Mouse (Mus musculus) spleen, postnatal 10 days (tissue): ENCODE results near the gene Smad6.
A peak's percentile ranks its signal among the peaks of the same experiment; 100 is the strongest.

Experiments used
- DNase-seq, 2 experiments: peaks; one replicate each; pipeline ENCODE4 v3.0.0; 2021 to 2022; ENCODE audit warnings: low spot score in 2 of 2

The Smad6 gene

DNA sequence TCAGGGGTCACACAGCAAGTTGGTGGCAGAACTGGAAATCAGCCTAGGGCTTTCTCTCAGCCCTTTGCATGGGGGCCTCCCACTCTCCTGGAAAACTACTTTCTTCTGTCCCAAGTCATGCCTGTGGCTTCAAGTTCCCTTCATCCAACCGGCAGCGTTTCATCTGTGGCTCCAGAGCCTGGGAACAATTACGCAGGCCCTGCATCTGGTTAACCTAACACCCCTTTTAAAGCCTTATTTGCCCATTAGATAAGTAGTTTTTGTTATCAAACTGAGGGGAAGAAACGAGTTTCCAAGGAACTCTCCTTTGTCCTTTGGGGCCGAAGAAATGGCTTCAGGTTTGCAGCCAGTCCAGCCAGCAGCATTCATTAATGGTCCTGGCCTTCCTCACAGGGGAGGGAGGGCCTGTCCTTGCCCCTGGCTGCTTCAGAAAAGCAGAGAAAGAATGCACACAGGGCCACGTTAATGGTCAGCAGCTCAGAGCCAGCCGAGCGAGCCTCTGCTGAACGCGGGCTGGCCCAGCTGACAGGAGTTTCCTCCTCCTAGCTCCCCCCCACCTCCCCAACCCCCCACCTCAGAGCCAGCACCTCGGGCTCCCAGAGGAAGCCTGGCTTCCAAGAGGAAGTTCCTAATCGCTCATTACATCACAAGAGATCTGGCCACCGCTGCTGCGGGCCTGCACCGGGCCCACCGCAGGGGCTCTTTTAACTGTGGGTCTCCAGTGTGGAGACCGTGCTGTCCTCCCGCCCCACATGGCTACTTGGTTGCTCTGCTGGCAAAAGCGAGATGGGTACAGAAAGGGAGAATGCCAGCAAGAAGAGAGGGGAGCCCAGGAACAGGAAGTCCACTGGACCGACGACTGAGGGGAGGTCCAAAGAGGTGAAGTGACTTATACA, 61.7 kb downstream of the Smad6 start:
- no peak for DNase-seq

DNA sequence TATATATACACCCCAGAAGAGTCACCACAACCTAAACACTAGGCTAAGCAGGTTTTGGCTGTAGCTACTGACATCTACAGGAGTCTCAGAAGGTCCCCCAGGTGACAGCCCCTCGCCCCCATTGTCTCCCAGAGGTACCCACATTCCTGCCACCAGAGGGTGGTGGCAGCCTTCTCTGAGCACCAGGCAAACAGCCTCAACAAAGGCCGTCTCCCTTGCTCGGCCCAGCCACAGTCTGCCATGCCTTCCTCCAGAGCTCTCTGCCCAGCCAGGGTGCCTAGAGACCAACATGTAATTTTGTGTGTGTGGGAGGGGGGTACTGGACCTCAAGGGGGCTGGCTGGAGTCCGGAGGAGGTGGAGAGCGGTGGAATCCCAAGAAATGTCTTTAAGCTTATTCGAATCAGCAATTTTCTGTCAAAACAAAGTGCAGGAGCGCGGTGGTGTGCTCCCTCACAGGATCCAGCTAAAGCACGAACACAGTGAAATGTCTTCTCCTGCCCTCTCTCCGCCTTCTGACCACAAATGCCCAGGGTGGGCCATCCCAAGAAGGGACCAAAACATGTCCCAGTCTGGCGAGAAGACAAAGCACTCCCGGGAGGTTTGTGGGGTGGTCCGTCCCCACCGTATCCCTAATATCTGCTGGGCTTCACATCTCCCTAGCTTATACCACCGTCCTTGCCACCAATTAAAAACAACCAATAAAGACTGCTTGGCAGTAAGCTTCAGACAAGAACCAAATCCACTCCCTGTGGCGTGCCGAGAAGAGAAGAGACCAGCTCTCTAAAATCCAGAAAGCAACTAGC, 62.5 kb downstream of the Smad6 start:
- no peak for DNase-seq

DNA sequence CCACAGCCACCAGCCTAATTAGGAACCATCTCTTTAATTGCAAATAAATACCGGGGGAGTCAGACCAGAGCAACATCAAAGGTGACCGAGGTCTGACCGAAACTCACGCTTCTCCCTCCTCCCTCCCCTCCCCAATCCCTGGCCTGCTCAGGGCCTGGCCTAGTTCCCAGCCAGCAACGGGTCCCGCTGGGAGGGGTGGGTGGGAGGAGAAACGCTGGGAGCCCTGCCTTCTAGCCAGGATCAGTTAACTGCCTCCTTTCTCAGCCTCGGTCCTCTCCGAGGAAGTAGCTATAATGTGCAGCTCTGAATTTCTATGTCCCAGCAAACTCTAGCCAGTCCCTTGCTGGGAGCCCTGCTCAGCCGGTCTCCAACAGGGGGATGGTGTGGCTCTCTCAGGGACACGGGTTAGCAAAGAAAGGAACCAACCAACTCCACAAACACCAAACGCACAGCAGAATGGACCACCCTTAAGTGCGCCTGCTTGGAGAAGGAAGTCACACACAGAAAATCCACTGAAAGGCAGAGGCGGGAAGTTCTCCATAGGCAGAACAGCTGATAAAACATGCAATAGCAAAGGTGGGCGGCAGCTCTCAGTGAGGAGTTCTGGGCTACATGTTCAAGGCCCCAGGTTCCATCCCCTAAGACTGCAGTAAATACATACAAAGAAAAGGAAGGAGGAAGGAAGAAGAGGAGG, 63.4 kb downstream of the Smad6 start:
- no peak for DNase-seq

GRCm38 (mm10) chr9:63957647-63958185, 64.1 kb downstream of the Smad6 start:
- no peak for DNase-seq

GRCm38 (mm10) chr9:63956052-63956451, 65.8 kb downstream of the Smad6 start:
- peak; percentile 41 to 81 for DNase-seq

- DNase-seq: no peak
Measured at GRCm38 (mm10) chr9:63953691-63954090, 68.2 kb downstream of the Smad6 start.

DNA sequence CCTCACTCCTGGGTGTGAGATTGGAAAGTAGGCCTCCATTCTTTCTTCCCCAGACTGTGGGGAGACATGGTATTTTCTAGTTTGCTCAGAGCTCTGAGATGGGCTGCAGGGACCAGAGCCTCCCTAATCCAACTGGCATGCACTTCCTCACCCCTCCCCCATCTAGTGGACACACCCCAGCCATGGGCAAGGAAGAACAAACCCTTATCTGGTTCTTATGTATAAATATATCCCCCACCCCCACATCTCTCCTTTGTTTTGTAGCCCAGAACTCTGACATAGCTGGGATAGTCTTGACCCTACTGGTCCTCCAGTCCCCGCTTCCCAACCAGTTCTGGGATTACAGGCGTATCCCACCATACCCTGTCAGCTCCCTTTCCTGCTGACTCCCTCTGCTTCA, 69.3 kb downstream of the Smad6 start:
- DNase-seq: no peak

DNA sequence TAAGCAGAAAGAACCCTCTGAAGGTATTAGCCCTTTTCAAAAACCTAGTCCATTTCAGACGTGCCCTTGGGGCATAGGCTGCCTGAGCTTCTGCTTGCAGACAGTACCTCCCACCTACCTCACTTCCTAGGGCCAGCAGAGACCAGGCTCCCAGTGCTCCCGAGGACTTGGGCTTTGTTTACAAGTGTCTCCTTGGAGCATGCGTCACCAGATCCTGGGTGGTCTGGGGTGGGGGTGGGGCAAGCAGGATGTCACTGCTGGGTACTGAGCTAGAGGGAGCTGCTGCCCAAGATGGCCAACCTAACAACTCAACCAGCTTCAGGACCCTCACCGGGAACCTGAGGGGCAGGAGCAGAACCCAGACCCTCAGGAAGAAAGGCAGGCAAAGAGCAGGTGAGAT, 71.5 kb downstream of the Smad6 start:
- no peak for DNase-seq

- no peak for DNase-seq
Measured at GRCm38 (mm10) chr9:63949393-63949792, 72.5 kb downstream of the Smad6 start.

- no peak for DNase-seq
Measured at GRCm38 (mm10) chr9:63942608-63942982, 79.3 kb downstream of the Smad6 start.

DNA sequence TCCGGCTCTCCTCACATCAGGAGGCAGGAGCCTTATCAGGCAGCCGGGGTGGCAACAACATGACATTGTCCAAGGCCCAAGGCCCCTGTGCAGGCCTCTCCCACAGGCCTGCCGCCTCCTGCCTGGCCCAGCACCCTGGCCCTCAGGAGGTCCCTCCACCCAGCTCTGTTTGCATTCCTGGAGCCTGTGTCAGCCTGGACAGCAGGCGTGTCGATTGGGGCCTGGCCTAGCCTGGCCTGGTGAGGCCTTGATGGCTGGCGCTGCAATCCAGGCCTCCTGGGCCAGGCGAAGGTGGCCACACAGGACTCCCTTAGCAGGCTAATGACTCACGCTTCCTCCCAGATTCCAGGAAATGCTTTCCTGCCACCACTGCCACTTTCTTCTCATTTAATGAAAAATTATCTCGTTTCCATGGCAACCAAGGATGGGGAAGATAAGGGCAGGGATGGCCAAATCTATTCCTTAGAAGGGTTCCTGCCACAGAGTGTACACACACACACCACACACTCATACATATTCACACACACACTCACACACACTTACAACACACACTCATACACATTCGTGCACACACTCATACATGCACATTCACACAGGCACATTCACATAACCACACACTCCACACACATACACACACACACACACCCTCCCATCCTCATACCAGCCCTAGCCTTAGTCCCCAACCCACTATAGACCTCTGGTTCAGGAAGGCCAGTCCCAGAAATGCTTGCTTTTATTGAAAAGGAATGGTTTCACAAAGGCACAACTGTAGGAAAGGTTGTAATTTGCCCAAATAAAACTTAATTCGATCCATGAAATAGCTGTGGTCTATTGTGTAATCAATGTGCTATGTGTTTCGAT, 79.9 kb downstream of the Smad6 start:
- DNase-seq: no peak

DNA sequence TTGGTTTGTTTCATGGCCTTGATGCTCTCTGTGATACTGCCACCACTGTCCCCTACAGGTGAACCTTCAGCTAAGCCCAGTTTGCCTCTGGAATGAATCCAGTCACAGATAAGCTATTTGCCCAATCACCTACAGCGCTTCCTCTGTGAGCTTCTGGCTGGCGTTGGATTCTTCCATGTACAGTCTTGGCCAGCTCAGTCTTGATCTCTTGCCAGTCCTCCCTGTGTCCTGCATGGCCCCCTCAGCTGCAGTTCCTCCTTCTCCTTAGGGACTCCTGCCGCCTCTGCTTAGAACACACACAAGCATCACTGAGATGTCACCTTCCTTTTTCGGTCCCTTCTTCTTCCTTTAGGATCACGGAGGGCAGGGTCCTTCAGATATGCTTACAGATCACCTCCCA, 85.6 kb downstream of the Smad6 start:
- DNase-seq: no peak

DNA sequence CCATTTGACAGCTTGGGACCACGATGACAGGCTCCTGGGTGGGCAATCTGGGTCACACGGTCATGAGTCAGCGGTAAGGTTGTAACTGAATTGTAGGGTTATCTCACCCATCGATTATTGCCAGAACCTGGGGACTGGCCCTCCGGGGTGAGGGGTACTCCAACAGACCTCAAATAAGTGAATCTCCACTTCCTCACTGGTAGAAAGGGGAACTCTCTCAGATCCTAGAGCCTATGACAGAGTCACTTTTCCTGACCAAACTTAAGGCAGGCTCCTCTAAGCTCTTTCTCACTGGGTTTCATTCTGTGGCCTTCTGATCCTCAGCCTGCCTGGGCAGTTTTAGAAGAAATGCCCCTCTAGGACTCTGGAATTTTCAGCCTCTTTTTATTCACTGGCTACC, 88.8 kb downstream of the Smad6 start:
- DNase-seq: no peak

- DNase-seq: no peak
Measured at GRCm38 (mm10) chr9:63927340-63928049, 94.4 kb downstream of the Smad6 start.

DNA sequence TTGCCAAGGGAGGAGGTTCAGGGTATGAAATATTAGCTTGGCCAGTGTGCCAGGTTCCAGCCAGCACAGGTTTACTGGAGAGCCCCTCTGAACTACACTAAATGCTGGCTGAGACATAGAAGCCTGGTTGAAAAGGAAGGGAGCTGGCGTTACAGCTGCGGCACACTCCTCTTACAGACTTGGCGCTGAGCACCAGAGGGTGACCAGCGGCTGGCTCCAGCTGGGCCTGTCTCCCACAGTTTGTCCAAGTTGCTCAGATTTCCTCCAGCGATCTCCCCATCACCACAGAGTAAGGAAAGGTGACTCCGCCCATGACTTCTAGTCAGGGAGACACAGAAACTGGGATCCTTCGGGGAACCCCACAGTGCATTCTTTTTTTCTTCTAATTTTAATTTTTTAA, 95.5 kb downstream of the Smad6 start:
- DNase-seq: no peak

DNA sequence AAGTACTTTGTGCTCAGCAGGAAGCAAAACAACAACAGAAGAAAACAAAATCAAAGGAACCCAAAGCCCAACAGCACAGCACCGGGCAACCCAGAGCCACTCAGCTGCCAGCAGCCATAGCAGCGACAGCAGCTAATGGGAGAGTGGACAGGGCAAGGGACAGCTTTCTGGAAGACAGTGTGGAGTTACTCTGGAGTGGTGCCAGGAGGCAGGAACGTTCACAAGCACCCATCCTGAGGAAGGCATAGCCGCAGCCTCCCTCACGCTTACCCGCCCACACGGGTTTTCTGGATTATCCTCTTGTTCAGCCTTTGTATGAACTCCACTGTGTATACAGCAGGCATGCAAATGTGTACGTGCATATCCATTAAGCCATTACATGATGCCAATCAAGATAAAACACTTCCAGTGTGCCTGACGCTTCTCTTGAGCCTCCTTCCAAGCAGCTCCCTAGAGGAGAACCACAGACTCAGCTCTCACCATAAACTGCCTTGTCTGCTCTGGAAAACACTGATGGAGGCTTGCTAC, 98.6 kb downstream of the Smad6 start:
- DNase-seq: no peak

- DNase-seq: no peak
Measured at GRCm38 (mm10) chr9:63919708-63920107, 102.2 kb downstream of the Smad6 start.

GRCm38 (mm10) chr9:63919001-63919555, 102.8 kb downstream of the Smad6 start:
- no peak for DNase-seq

DNA sequence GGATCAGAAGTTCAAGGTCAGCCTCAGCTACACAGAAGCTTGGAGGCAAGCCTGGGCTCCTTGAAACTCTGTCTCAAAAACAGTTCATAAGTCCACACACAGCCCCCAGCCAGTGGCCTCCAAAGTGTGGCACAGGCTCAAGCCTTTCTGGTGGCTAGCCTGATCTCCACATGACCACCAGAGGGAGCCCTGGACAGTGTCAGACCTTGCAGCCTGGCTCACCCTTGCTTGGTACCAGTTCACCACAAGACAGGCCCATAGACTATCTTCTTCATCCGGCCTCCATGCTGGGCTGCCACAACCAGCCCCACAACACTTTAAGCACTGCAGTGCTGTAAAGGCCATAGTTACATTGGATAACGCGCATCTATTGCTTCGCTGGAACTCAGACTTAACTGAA, 103.6 kb downstream of the Smad6 start:
- peak; percentile 36 to 80 for DNase-seq

DNA sequence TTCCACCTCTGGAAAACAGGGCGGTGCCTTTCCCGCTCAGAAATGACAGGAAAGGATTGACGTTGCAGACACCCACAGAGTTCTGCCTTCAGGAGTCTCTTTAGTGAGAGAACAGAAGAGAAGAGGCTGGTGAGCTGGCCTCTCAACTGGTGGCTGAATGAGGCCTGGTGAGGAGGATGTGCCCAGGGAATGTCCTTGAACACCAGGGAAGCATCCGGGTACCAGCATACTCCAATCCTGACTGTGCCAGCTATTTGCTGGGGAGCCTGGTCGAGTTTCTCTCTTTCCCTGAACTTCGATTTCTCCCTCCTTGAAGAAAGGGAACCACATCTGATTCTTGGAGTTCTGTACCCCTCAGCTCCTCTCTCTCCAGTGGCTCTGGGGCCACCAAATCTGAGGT, 105.4 kb downstream of the Smad6 start:
- DNase-seq: no peak
